Mouse (Mus musculus): ENCODE results near the gene Gtf3c1. TPM values are rescaled to one million over a fixed set of nuclear protein-coding genes. Genes with fewer than 3 reads are reported as not detected.

Gtf3c1 gene
- polyA plus RNA-seq, 1 experiment from 2014 or later: 28.6 TPM

GRCm38 (mm10) chr7:125597516-125598347, 109.8 kb downstream of the Gtf3c1 start:
- DNase-seq (ENCODE audit: low spot score) (no peak), ATAC-seq (replicated peaks; ENCODE audit: low FRiP score, low TSS enrichment, low read depth) (no peak)
- Histone ChIP-seq H3K4me2 (ENCODE audit: low read length) (no peak overlapping the region), H3K27me3 (replicated peaks; ENCODE audit: control insufficient read depth, insufficient read depth, low read length) (no peaks in the 10 kb centered on the region), H3K27ac (ENCODE audit: low read depth) (no peak overlapping the region), H3K9ac (ENCODE audit: low read length) (no peak overlapping the region), H3K4me3 (ENCODE audit: low read depth, low read length) (no peak overlapping the region), H3K9me3 (ENCODE audit: control insufficient read depth, low read length) (no peaks in the 10 kb centered on the region), H3K36me3 (ENCODE audit: control insufficient read depth, insufficient read depth, low read length) (no peaks in the 10 kb centered on the region), H3K4me1 (replicated peaks; ENCODE audit: control insufficient read depth, insufficient read depth, low read length) (no peaks in the 10 kb centered on the region)
- WGBS: 92% methylated on average over 11 of the region's 11 CpGs

- Histone ChIP-seq H3K4me2 (ENCODE audit: low read length) (no peak overlapping the region), H3K4me3 (ENCODE audit: low read depth, low read length) (no peak overlapping the region), H3K27me3 (replicated peaks; ENCODE audit: control insufficient read depth, insufficient read depth, low read length) (no peaks in the 10 kb centered on the region), H3K9ac (ENCODE audit: low read length) (no peak overlapping the region), H3K4me1 (replicated peaks; ENCODE audit: control insufficient read depth, insufficient read depth, low read length) (no peaks in the 10 kb centered on the region), H3K9me3 (ENCODE audit: control insufficient read depth, low read length) (no peaks in the 10 kb centered on the region), H3K36me3 (ENCODE audit: control insufficient read depth, insufficient read depth, low read length) (no peaks in the 10 kb centered on the region), H3K27ac (ENCODE audit: low read depth) (no peak overlapping the region)
- ATAC-seq (replicated peaks; ENCODE audit: low FRiP score, low TSS enrichment, low read depth) (no peak), DNase-seq (ENCODE audit: low spot score) (no peak)
- WGBS: 86% methylated on average over 9 of the region's 9 CpGs
These were observed 110.5 kb downstream of the Gtf3c1 start for GRCm38 (mm10) chr7:125597083-125597482.

GRCm38 (mm10) chr7:125596406-125596805, 111.2 kb downstream of the Gtf3c1 start:
- H3K27ac ChIP-seq (ENCODE audit: low read depth): no peak overlapping the region
- no peaks in the 10 kb centered on the region for H3K9me3 ChIP-seq (ENCODE audit: control insufficient read depth, low read length)
- DNase-seq (ENCODE audit: low spot score): no peak
- no peaks in the 10 kb centered on the region for H3K36me3 ChIP-seq (ENCODE audit: control insufficient read depth, insufficient read depth, low read length)
- no peaks in the 10 kb centered on the region for H3K4me1 ChIP-seq (replicated peaks; ENCODE audit: control insufficient read depth, insufficient read depth, low read length)
- no peak overlapping the region for H3K9ac ChIP-seq (ENCODE audit: low read length)
- H3K4me2 ChIP-seq (ENCODE audit: low read length): no peak overlapping the region
- no peaks in the 10 kb centered on the region for H3K27me3 ChIP-seq (replicated peaks; ENCODE audit: control insufficient read depth, insufficient read depth, low read length)
- ATAC-seq (replicated peaks; ENCODE audit: low FRiP score, low TSS enrichment, low read depth): no peak
- WGBS: 62% methylated on average over 3 of the region's 3 CpGs
- H3K4me3 ChIP-seq (ENCODE audit: low read depth, low read length): no peak overlapping the region

- Histone ChIP-seq H3K27me3 (replicated peaks; ENCODE audit: control insufficient read depth, insufficient read depth, low read length) (no peaks in the 10 kb centered on the region), H3K9ac (ENCODE audit: low read length) (no peak overlapping the region), H3K27ac (ENCODE audit: low read depth) (no peak overlapping the region), H3K4me2 (ENCODE audit: low read length) (no peak overlapping the region), H3K9me3 (ENCODE audit: control insufficient read depth, low read length) (no peaks in the 10 kb centered on the region), H3K4me3 (ENCODE audit: low read depth, low read length) (no peak overlapping the region), H3K4me1 (replicated peaks; ENCODE audit: control insufficient read depth, insufficient read depth, low read length) (no peaks in the 10 kb centered on the region), H3K36me3 (ENCODE audit: control insufficient read depth, insufficient read depth, low read length) (no peaks in the 10 kb centered on the region)
- ATAC-seq (replicated peaks; ENCODE audit: low FRiP score, low TSS enrichment, low read depth) (no peak), DNase-seq (ENCODE audit: low spot score) (no peak)
- WGBS: 82% methylated on average over 4 of the region's 4 CpGs
These were observed 113.7 kb downstream of the Gtf3c1 start for GRCm38 (mm10) chr7:125593831-125594230.

Other genes with a start within 250 kb of the Gtf3c1 start
- gene Nsmce1, start 216.2 kb downstream of the Gtf3c1 start, polyA plus RNA-seq (2014; fragmentation: Nextera tagmentation; extraction: Ambion mirVana): 128 and 130 TPM in 2 replicates
- 6.2 and 8.2 TPM in 2 replicates for gene Il4ra, start 155.7 kb downstream of the Gtf3c1 start, polyA plus RNA-seq (2014; fragmentation: Nextera tagmentation; extraction: Ambion mirVana)
- gene Il21r, start 104.4 kb downstream of the Gtf3c1 start, polyA plus RNA-seq (2014; fragmentation: Nextera tagmentation; extraction: Ambion mirVana): 0.37 and 0.40 TPM in 2 replicates
- gene D430042O09Rik, start 108 bp upstream of the Gtf3c1 start, polyA plus RNA-seq (2014; fragmentation: Nextera tagmentation; extraction: Ambion mirVana): 7.7 and 9.4 TPM in 2 replicates